Mouse (Mus musculus): ENCODE results near the gene Minos1. TPM values are rescaled to one million over a fixed set of nuclear protein-coding genes. Genes with fewer than 3 reads are reported as not detected.

Gene Minos1
- polyA plus RNA-seq, 1 experiment, result 16.7 TPM

DNA sequence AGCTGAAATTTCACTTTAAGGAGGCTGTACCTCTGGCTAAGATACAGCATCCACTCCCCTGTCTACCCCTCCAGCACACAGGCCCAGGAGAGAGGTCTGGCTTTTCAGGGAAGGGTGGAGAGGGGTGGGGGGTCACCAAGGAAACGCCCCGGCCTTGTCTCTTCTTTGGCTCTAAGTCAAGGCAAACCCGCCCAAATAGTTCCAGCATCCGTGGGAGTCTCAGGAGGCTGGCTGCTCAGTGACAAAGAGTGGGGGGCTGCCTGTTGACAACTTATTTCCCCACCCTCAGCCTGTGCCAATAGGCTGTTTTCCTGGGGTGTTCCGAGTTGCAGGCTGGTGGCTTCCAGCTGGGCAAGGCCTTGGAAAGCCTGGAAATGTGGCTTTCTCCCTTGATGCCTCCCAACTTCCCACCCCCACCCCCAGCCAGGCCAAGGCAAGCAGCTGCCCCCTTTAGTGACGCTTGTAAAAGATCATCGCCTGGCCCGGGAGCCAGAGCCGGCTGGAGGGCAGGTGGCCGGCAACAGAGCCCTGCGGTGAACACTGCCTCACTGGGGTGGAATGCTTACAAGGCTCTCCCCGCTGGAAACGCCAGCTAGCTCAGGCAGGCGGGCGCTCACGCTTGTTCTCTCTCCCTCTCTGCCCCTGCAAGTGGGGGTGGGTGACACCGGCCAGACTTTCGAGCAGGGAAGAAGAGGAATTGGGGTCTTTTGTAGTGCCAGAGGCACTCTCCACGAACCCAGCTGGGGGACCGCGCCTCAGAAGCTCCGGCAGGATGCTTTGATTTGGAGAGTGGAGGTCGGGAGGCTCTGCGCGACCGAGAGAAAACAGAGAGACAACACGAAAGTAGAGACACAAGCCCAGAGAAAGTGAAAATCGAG lies 39.2 kb downstream of the Minos1 start:
- TF ChIP-seq GATA1 (IDR thresholded peaks at IDR 0.05; ENCODE audit: low read length), result no peak

DNA sequence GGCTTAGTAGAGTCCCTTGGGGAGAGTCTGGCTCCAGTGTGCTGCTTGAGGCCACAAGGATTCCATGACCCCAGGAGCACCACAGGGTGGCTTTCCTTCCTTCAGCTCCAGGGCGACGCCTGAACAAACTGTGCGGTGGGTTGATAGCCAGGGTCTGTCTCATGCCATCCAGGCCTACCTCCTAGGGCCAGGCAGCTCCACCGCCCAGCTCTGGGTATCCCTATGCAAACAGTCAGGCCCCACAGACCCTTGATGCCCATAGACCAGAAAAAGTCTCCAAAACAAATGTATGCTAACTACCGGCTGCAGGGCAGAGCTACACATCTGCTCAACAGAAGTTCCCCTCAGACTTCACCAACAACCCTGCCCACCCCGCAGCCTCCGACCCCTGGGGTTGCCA lies 39.8 kb downstream of the Minos1 start:
- TF ChIP-seq GATA1 (IDR thresholded peaks at IDR 0.05; ENCODE audit: low read length), result no peak

DNA sequence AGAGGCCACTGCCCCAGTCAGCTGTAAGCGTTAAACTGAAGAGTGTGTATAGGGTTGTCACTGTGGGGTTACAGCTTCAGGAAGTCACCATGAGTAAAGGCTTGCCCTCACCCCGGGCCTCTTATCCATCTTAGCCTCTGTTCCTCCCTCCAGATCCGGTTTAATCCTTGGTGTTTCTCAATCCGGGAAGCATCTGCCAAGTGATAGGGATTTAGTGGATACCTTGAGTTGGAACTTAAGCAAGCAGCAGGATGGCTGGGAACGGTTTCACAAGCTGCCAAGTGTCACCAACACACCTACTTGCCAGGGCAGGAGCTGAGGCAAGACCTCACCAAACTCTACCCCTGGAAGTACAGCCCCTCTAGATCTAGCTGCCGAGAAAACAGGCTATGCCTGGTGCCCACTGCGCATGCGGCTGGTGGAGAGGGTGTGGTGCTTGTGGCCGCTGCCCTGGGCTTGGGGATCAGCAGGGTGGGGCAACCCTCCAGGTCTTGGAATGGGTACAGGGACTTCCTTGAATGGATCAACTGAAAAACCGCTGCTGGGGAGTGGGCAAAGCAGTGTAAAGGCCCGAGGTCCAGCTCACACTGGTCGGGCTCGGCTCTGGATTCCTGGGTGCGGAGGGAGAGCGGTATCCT lies 40.5 kb downstream of the Minos1 start:
- TF ChIP-seq GATA1 (IDR thresholded peaks at IDR 0.05; ENCODE audit: low read length), result no peak

DNA sequence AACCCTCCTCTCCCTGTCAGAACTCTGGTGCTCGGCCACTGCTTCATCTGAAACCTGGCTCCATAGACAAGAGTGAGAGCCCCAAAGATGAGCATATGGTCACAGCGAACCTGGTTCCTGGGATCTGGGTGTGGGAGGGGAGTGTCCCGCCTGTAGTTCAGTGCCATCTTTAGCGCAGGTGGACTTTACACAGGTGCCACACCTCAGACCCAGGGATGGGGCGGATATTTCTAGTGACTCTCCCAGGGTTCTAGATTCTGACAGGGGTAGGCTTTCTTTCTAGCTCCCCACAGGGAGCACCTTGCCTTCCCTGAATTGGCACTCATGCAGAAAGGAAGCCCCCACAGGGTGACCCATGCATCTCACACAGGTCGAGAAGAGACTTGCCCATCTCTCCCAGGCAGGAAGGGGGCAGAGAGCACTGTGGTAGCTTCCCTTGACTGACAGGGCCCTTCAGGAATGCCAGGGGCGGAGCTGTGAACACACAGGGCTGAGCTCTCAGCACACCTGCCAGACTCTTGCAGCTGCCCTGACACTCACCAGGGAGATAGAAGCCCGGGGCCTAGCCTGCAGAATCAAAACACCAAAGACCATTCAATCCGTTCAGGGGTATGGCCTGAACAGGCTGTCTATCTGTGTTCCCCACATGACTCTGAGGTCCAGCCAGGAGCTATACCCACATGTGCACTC lies 41.8 kb downstream of the Minos1 start:
- TF ChIP-seq GATA1 (IDR thresholded peaks at IDR 0.05; ENCODE audit: low read length), result no peak

DNA sequence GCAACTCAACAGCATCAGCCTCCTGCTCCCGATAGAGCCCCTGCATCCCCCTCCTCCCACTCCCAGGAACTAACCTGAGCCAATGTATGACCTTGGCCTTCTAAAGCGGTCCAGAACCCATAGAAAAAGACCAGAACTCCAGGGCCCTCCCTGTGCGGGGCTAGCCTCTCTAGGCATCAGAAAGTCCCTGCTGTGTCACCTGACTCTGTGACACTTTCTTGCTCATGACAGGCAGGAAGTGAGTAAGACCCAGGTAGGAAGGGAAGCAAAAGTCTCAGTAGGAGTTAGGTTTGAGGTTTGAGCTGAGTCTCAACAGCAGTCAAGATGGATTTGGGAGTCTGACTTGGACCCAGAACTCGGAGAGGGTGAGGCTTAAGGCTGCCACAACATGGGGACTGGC lies 43.9 kb downstream of the Minos1 start:
- TF ChIP-seq GATA1 (IDR thresholded peaks at IDR 0.05; ENCODE audit: low read length), result no peak

DNA sequence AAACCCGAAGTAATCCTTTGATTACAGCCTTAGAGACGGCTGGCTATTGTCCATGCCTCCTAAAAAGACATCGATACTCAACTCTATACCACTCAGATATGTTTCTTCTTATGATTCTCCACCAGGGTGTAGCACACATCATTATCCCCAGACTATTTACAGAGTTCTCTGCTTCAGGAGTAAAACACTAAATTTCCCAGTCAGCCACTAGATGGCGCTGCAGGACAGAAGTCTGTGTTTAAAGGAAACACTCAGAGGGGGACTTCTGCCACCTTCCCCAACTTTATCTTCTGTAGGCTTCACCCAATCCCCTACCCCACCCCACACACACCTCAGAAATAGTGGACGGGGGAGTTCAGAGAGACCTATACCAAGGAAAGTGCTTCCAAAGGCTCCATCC lies 44.9 kb downstream of the Minos1 start:
- TF ChIP-seq GATA1 (IDR thresholded peaks at IDR 0.05; ENCODE audit: low read length), result no peak

DNA sequence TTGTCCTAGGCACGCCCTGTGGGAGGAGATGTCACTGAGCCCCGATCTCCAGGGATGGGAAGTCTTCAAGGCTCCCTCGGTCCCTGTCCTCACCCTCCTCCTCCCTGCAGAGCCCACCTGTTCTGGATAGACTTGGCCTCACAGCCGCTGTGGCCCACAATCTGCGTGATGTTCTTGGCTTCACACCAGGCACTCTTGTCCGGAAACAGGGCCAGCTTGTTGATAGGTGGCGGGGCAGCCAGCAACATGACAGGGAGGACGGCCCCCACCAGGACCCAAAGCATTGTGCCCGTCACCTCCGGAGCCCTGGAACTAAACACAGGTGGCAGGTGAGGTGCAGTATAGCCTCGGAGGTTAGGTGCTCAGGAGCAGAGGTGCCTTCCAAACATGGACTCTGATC lies 45.6 kb downstream of the Minos1 start:
- TF ChIP-seq GATA1 (IDR thresholded peaks at IDR 0.05; ENCODE audit: low read length), result no peak

DNA sequence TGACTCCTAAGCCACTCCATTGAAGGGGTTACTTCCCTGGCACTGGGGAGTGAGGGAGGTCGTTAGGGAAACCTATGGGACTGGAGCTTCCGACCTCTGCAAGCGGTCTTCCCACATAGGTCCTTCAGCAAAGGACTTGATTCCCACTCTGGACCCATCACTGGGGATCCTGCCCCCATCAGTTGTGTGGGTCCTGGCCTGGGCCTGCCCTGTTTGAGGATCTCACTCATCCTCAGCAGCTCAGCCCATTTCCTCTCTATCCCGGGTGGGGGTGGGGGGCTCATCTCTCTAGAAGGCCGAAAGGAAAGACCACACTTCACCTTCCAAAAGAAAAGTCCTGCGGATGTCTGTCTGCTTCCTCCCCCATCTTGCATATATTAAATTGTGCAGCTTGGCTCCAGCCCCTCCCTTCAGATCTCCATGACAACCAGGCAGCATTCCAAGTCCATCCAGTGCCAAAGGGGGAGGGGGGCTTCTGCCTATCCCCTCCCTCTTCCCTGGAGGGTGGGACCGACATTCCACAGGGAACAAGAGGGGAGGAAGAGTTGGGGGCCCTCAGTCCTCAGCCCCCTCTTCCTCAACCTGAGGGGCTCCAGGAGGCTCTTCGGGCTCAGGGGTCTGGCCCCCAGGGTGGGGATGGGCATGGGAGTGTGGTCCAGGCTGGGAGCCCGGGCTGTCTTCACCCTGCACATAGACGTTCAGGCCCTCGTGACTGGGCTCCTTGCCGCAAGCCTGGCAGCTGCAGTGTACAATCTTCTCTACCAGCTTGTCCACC lies 47.9 kb downstream of the Minos1 start:
- no peak for TF ChIP-seq GATA1 (IDR thresholded peaks at IDR 0.05; ENCODE audit: low read length)

DNA sequence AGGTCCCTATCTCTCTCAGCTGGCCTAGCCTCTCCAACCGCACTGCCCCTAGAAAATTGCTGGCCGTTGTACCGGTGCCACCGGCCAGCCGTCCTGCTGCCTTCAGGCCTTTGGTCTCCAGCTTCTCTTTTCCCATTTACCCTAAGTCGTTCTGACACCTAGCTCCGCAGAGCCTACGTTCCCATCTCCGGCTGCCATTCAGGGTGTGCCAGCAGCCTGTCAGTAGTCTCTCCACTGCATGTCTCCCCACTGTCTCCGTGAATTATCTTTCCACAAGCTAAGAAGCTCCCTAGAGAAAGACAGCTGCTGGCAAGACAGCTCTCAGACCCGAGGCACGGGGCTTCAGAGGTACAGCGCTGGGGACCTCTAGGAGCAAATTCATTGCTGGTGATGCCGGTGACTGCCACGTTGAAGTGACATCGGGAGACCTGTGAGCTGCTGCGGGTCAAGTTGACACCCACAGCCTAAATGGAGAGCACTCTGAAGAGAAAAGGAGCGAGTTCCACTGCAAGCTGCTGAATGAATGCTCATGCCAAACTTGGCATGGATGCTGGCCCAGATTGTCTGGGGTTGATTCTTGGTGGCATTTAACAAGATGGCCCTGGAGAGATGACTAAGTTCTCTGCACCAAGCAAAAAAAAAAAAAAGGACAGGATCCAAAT lies 49.5 kb downstream of the Minos1 start:
- TF ChIP-seq GATA1 (IDR thresholded peaks at IDR 0.05; ENCODE audit: low read length), result no peak

DNA sequence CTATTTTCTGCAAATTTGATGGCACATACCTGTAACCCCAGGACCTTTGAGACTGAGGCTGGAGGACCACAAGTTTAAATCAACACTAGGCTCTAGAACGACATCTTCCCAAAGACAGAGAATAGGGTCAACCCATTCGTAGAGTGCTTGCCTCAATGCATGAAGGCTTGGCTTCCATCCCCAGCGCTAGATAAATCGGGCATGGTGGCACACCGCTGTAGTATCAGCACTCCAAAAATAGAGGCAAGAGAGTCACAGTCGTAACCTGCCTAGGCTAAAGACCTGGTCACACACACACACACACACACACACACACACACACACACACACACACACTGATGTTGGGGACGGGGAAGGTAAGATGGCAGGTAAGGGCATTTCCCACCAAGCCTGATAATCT lies 50.7 kb downstream of the Minos1 start:
- no peak for TF ChIP-seq GATA1 (IDR thresholded peaks at IDR 0.05; ENCODE audit: low read length)

DNA sequence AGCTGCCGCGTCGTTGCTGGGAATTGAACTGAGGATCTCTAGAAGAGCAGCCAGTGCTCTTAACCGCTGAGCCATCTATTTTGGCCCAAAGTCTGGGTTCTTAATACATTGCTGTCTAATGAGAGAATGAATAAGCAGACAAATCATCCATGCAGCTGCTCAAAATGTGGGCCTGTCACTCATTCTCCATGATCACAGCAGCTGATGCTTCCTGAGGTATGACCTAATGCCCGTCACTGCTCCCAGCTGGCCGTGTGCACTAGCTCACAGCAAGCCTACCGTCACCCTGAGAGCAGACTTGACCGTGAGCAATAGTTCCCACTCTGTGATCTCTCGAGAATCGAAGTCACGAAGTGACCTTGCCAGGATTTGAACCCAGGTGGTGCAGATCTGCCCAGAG lies 51.5 kb downstream of the Minos1 start:
- TF ChIP-seq GATA1 (IDR thresholded peaks at IDR 0.05; ENCODE audit: low read length), result no peak

DNA sequence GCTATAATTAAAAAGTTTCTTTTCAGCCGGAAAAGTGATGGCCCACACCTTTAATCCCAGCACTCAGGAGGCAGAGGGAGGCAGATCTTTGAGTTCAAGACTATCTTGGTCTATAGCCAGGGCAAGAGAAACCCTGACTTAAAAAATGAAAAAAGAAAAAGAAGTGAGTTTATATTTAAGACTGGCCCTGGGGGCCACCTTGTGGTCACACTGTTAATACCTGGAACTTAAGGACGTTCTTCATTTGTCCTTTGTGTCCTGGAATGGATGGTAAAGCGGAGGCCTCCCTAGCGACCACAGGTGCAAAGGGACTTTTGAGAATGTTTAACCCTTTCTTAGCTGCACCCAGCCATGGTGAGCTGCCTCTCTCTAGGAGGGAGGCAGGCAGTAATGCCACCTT lies 52.2 kb downstream of the Minos1 start:
- no peak for TF ChIP-seq GATA1 (IDR thresholded peaks at IDR 0.05; ENCODE audit: low read length)

DNA sequence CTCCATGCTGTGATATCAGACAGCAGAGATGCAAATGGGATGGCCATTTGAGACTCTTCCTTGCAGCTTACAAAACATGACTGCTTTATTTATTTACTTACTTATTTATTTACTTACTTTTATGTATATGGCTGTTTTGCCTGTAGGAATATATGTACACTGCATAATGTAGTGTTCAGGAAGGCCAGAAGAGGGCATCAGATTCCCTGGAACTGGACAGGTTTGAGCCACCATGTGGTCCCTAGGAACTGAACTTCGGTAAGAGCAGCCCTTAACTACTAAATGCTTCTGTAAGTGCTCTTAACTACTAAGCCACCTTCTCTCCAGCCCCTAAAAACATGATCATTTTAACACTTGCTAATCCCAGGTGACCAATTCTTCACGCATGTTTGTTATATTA lies 52.6 kb downstream of the Minos1 start:
- TF ChIP-seq GATA1 (IDR thresholded peaks at IDR 0.05; ENCODE audit: low read length), result no peak

DNA sequence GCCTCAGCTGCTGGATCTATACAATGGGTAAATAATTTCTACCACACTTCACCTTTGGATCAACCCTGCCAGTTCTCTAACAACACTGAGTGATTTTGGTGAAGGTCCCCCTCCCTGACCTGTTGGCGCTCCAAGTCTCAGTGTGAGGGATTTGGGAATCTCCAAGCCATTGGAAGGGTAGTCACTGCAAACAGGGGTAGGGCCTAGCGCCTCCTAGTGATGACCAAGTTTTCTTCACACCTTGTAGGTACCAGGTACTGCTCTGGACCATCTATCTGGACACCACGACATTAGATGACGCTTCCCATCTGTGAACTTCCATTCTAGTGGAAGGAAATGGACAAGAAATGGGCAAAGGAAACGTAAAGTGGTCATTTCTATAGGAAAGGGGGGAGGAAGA lies 55.0 kb downstream of the Minos1 start:
- no peak for TF ChIP-seq GATA1 (IDR thresholded peaks at IDR 0.05; ENCODE audit: low read length)

DNA sequence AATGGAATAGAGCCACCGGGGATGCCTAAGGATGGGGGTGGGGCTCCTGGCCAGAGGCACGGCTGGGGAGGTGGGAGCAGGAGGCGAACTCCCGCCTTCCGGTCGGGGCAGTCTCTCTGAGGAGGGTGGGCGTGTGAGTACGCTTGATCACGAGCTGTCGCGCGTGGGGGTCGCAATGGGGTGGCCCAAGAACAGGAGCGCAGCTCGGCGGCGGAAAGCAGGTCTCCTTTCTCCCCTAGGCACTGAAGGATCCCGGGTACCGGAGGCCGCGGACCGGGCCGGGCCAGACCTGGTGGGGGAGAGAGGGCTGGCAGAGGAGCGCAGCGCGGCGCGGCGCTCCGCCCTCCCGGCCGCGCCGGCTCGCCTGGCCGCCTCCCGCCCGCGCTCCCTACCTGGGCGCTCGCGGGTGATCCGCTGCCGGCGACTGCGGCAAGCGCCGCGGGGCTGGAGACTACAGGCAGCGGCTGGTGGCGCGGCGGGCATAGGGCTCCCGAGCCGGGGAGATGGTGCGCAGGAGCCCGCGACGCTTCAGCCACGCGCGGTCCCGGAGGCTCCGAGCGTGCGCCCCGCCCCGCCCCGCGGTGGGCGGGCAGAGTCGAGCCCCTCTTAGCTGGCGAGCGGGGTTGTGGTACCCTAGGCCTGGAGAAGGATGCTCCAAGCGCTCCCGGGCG lies 55.7 kb downstream of the Minos1 start, which contains the start of gene Htr6:
Gene Htr6, minus strand, starts transcription at position 530 of the 671 bp plus-strand sequence.
- no peak for TF ChIP-seq GATA1 (IDR thresholded peaks at IDR 0.05; ENCODE audit: low read length)

Data from G1E-ER4 (cell line).